Mouse (Mus musculus) kidney, adult 2 months (tissue): Measurements from ENCODE around the gene Pde1a. TPM values are rescaled to one million over a fixed set of nuclear protein-coding genes. Genes with fewer than 3 reads are reported as not detected.

Source experiments
- DNase-seq: peaks from one replicate; pipeline ENCODE4 v3.0.0; 2021
- H3K27ac ChIP-seq: fragments of 200-500 bp; 2 replicates; pipeline ENCODE4 v1.5.1; 2012; ENCODE audit warnings: low read depth, low read length, control low read depth, inconsistent platforms; ENCODE audit not compliant: insufficient read depth
- H3K27me3 ChIP-seq: fragments of 200-500 bp; replicated peaks from 2 replicates; pipeline ENCODE4 v1.6.1; 2012; ENCODE audit warnings: mild to moderate bottlenecking, moderate library complexity, low read length, inconsistent platforms; ENCODE audit not compliant: control insufficient read depth, insufficient read depth
- H3K36me3 ChIP-seq: fragments of 200-500 bp; 2 replicates; pipeline ENCODE4 v1.6.1; 2012; ENCODE audit warnings: mild to moderate bottlenecking, moderate library complexity, low read length, inconsistent platforms; ENCODE audit not compliant: control insufficient read depth, insufficient read depth
- H3K4me1 ChIP-seq: fragments of 200-500 bp; 2 replicates; pipeline ENCODE4 v1.6.1; 2011; ENCODE audit warnings: low read length; ENCODE audit not compliant: control insufficient read depth, insufficient read depth
- H3K4me3 ChIP-seq: fragments of 200-500 bp; 2 replicates; pipeline ENCODE4 v1.5.1; 2011; ENCODE audit warnings: mild to moderate bottlenecking, low read depth, low read length, control low read depth; ENCODE audit not compliant: insufficient read depth
- CTCF ChIP-seq: fragments of 200-500 bp; conservative IDR thresholded peaks from 2 replicates; pipeline ENCODE4 v1.5.1; 2011; ENCODE audit warnings: low read depth, mild to moderate bottlenecking, control low read depth, low read length, moderate library complexity, mixed read lengths; ENCODE audit not compliant: insufficient read depth, insufficient read length
- POLR2A ChIP-seq: fragments of 200-500 bp; IDR thresholded peaks from one replicate; pipeline ENCODE4 v1.6.1; 2011; ENCODE audit warnings: low read depth, low read length, control low read depth
- WGBS: fragments of 180-500 bp; shearing (Covaris S2); methylation state at CpG from one replicate; pipeline ENCODE4 v1.1.7; 2018; 5-methylcytosine and 5-hydroxymethylcytosine counted together
- polyA plus RNA-seq: library from polyadenylated mRNA; depleted of rRNA; stranded (reverse); fragments of >200 nt; gene quantifications from 2 replicates; pipeline ENCODE4 v1.2.3, GENCODE M21; 2012

Pde1a gene
- polyA plus RNA-seq, 1 experiment = 67.3 TPM

- no peaks in the 10 kb centered on the region for H3K4me1 ChIP-seq
- no peaks in the 10 kb centered on the region for H3K36me3 ChIP-seq
- DNase-seq = no peak
- no peak overlapping the region for H3K4me3 ChIP-seq
- WGBS = 88% methylated on average over 3 of the region's 3 CpGs
- no peaks in the 10 kb centered on the region for H3K27me3 ChIP-seq
- no peak overlapping the region for H3K27ac ChIP-seq
- TF ChIP-seq CTCF = no peak
- no peak for TF ChIP-seq POLR2A
Measured at GRCm38 (mm10) chr2:80149332-80149731, 20.1 kb upstream of the Pde1a start.

DNA sequence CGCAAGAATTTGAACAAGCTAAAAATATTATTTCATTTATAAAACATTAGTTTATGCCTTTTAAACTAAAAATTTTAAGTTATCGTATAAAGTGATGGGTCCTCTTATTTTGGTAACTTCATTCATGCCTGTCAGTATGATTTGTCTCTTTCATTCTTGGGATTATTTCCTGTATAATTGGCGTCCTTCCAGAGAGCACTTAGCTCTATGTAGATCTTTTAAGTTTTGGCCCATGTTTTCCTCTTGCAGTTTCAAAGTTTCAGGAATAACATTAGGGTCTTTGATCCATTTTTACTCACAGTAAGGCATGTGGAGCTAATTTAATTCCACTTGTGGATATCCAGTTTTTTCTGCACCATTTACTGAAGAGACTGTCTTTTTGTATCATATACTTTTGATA lies 5.8 kb upstream of the Pde1a start:
- WGBS = 70% methylated on average over 3 of the region's 3 CpGs
- no peak for DNase-seq
- no peak for TF ChIP-seq CTCF
- TF ChIP-seq POLR2A = no peak

GRCm38 (mm10) chr2:80132677-80133076 lies 3.4 kb upstream of the Pde1a start:
- no peak for DNase-seq
- Histone ChIP-seq H3K27me3 (no peaks in the 10 kb centered on the region; the same call in 1 of the 2 replicates), H3K36me3 (no peaks in the 10 kb centered on the region), H3K4me3 (no peak overlapping the region), H3K27ac (no peak overlapping the region), H3K4me1 (peaks cover 6% of the 10 kb centered on the region; the same call in 1 of the 2 replicates)
- WGBS = 68% methylated on average over 3 of the region's 3 CpGs
- TF ChIP-seq CTCF (no peak), POLR2A (no peak)

More for the DNA sequence above, 5.8 kb upstream of the Pde1a start:
- H3K27me3 ChIP-seq = no peaks in the 10 kb centered on the region
- no peak overlapping the region for H3K4me3 ChIP-seq
- H3K27ac ChIP-seq = no peak overlapping the region
- no peaks in the 10 kb centered on the region for H3K36me3 ChIP-seq
- H3K4me1 ChIP-seq = no peaks in the 10 kb centered on the region

DNA sequence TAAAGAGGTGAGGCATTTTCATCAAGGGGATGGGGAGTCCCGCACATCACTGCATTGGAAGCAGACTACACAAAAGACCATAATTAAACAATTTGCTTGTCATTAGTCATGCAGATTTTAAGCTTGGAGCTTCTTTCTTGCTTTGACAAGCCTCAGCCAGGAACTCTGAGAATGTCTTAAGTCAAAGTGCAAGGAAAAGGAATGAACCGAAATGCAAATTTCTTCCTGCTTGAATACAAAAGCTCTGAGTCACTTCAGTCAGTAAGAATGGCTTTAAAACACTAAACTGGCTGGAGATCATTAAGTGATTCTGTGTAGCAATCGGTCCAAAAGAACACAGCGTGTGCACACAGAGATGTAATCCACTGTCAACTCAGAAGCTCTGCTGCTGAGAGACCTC lies 2.6 kb downstream of the Pde1a start:
- no peaks in the 10 kb centered on the region for H3K36me3 ChIP-seq
- H3K4me3 ChIP-seq = no peak overlapping the region
- peak; percentile 20 for DNase-seq
- WGBS = 17% methylated on average over 4 of the region's 4 CpGs
- no peaks in the 10 kb centered on the region; the same call in 1 of the 2 replicates for H3K27me3 ChIP-seq
- TF ChIP-seq POLR2A (no peak), CTCF (no peak)
- H3K27ac ChIP-seq = no peak overlapping the region
- peaks cover 6% of the 10 kb centered on the region; the same call in 1 of the 2 replicates for H3K4me1 ChIP-seq

- 44% methylated on average over 2 of the region's 2 CpGs for WGBS
- H3K4me1 ChIP-seq = no peaks in the 10 kb centered on the region
- no peaks in the 10 kb centered on the region for H3K27me3 ChIP-seq
- peak; percentile 85 for DNase-seq
- TF ChIP-seq CTCF (no peak), POLR2A (no peak)
- H3K4me3 ChIP-seq = no peak overlapping the region
- H3K27ac ChIP-seq = no peak overlapping the region
- H3K36me3 ChIP-seq = no peaks in the 10 kb centered on the region
Measured at GRCm38 (mm10) chr2:80086891-80087290, 42.4 kb downstream of the Pde1a start.

DNA sequence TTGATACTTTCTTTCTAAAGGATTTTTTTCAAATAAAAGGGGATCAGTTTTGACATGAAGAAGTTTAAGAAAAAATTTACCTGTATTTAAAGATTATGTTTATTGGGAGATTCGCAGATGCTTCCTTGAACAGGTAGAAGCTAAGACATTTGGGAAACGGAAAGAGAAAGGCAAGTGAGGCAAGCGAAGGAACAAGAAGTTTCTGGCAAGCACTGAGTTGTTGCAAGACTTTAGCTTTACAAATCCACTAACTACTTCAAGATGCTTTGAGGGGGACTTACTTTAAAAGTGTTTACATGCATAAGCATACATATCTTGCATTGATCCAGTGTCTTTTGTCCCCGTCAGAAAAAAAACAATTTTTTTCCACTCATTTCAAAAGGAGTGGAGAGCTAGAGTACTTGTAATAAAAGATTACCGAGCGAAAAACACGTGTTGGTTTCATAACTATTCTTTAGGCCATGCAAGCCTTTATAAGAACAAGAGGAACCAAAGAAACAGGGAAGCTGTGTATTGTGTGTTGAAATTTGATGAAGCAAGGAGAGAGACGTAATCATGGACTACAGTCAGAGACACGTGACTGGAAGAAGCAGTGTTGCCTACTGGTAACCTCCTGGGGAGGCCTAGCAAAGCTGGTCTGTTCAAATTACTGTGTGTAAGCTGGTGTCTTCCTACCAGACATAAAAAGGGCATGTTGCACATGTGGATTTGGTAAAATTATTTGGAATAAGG lies 49.0 kb downstream of the Pde1a start:
- no peaks in the 10 kb centered on the region for H3K4me1 ChIP-seq
- H3K27me3 ChIP-seq = no peaks in the 10 kb centered on the region
- no peak overlapping the region for H3K4me3 ChIP-seq
- TF ChIP-seq POLR2A = no peak
- TF ChIP-seq CTCF = no peak
- DNase-seq = no peak
- H3K36me3 ChIP-seq = no peaks in the 10 kb centered on the region
- 89% methylated on average over 9 of the region's 9 CpGs for WGBS
- H3K27ac ChIP-seq = no peak overlapping the region

- Histone ChIP-seq H3K4me3 (no peak overlapping the region), H3K27me3 (no peaks in the 10 kb centered on the region), H3K27ac (no peak overlapping the region), H3K36me3 (no peaks in the 10 kb centered on the region), H3K4me1 (no peaks in the 10 kb centered on the region)
- 90% methylated on average over 4 of the region's 4 CpGs for WGBS
- TF ChIP-seq POLR2A = no peak
- TF ChIP-seq CTCF = no peak
- DNase-seq = no peak
Measured at GRCm38 (mm10) chr2:80079618-80080017, 49.6 kb downstream of the Pde1a start.
